Mouse (Mus musculus) erythroblast, embryonic 14.5 days (primary cell): ENCODE measurements around the gene Sox9. TPM values are rescaled to one million over a fixed set of nuclear protein-coding genes. Genes with fewer than 3 reads are reported as not detected.

ENCODE experiments used
- H3K27me3 ChIP-seq: 2 replicates; pipeline ENCODE4 v1.6.1; 2012; ENCODE audit warnings: inconsistent platforms; ENCODE audit not compliant: control insufficient read depth
- H3K36me3 ChIP-seq: 2 replicates; pipeline ENCODE4 v1.6.1; 2012; ENCODE audit warnings: mild to moderate bottlenecking, inconsistent platforms; ENCODE audit not compliant: control insufficient read depth
- H3K4me1 ChIP-seq: 2 replicates; pipeline ENCODE4 v1.6.1; 2012; ENCODE audit warnings: inconsistent platforms; ENCODE audit not compliant: control insufficient read depth
- H3K4me3 ChIP-seq: replicated peaks from 2 replicates; pipeline ENCODE3; 2012; ENCODE audit warnings: moderate library complexity, mild to moderate bottlenecking, inconsistent platforms
- H3K9me3 ChIP-seq: 2 replicates; pipeline ENCODE4 v1.6.1; 2012; ENCODE audit warnings: low read length, inconsistent platforms, mixed read lengths; ENCODE audit not compliant: control insufficient read depth
- GATA1 ChIP-seq: IDR thresholded peaks from 2 replicates; pipeline ENCODE4 v1.6.1; 2012; ENCODE audit warnings: low read length, inconsistent platforms, mixed read lengths
- TAL1 ChIP-seq: IDR thresholded peaks from 3 replicates; pipeline ENCODE4 v1.6.1; 2012; ENCODE audit warnings: low read length, inconsistent platforms, mixed read lengths
- polyA plus RNA-seq: library from polyadenylated mRNA; stranded (reverse); fragments of >175 nt; gene quantifications from 2 replicates; pipeline ENCODE4 v1.2.3, GENCODE M21; 2012

The Sox9 gene
- polyA plus RNA-seq, 1 experiment = not detected

DNA sequence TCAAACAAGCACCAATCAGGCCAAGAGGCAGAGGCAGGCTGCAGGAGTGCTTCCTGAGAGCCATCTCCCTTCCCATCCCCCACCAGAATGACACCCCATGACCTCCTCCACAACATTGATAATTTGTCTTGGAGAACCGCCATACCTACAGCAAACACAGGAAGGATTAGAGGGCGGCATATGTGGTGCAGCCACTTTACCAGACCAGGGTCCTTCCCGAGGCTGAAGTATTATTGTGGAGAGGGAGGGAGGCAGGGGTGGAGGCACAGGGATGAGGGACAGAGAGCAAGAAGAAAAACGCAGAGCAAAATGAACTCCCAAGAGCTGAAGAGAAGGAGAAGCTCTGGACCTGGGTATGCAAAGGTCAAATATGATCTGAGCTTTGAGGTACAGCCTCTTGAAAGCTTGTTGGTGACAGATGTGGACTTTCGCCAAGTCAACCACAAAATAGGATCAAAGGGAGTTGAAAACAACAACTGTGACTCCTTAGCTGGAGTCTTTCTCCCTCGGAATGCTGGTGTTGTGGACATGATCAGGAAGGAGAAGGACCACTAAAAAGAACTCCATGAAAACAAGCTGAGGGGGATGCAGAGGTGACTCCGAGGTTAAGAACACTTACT lies 36.7 kb downstream of the Sox9 start:
- no peaks in the 10 kb centered on the region for H3K27me3 ChIP-seq
- TF ChIP-seq GATA1 (no peak), TAL1 (no peak)
- H3K36me3 ChIP-seq = no peaks in the 10 kb centered on the region
- H3K4me1 ChIP-seq = no peaks in the 10 kb centered on the region
- H3K4me3 ChIP-seq = no peak overlapping the region
- peaks cover 10% of the 10 kb centered on the region for H3K9me3 ChIP-seq

GRCm38 (mm10) chr11:112821536-112821935 lies 39.5 kb downstream of the Sox9 start:
- Histone ChIP-seq H3K27me3 (no peaks in the 10 kb centered on the region), H3K4me3 (no peak overlapping the region), H3K36me3 (no peaks in the 10 kb centered on the region), H3K9me3 (peaks cover 14% of the 10 kb centered on the region), H3K4me1 (no peaks in the 10 kb centered on the region)
- TF ChIP-seq GATA1 (no peak), TAL1 (no peak)

DNA sequence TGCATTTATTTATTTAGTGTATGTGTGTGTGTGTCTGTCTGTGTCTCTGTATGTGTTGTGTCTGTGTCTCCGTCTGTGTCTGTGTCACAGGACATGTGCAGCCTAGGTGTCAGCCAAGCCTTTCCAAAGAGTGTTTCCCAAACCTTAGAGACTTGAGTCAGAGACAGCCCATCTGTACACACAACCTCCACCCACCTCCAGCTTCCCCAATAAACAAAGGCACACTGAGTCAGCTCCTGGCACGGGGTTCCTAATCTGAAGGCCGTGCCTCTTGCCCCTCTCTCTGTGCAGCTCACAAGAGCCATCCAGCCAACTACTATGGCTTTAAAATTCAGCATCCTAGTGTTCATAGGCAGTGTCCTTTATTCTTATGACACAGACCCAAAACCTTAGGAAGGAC lies 42.1 kb downstream of the Sox9 start:
- H3K36me3 ChIP-seq = no peaks in the 10 kb centered on the region
- TF ChIP-seq TAL1 = no peak
- H3K4me1 ChIP-seq = no peaks in the 10 kb centered on the region
- H3K27me3 ChIP-seq = no peaks in the 10 kb centered on the region
- H3K4me3 ChIP-seq = no peak overlapping the region
- H3K9me3 ChIP-seq = peaks cover 13% of the 10 kb centered on the region; the same call in 1 of the 2 replicates

- TF ChIP-seq TAL1 (no peak), GATA1 (no peak)
- H3K4me3 ChIP-seq = no peak overlapping the region
- H3K27me3 ChIP-seq = no peaks in the 10 kb centered on the region
- H3K36me3 ChIP-seq = no peaks in the 10 kb centered on the region
- no peaks in the 10 kb centered on the region for H3K4me1 ChIP-seq
- H3K9me3 ChIP-seq = peaks cover 13% of the 10 kb centered on the region; the same call in 1 of the 2 replicates
Observed at GRCm38 (mm10) chr11:112826193-112827043, 44.4 kb downstream of the Sox9 start.

DNA sequence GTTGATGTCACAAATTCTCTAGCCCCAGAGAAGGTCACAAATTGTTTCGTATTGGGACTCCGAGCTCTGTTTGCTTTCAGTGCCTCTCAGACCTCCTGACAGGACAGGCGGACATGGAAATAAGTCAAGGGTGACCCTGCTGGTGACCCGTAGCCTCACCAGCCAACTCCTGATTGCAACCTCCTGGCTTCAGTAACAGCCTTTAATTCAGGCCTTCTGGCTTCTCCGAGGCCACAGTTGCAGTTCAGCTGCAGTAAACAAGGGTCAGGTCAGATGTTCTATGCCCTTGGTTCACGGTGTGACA lies 45.0 kb downstream of the Sox9 start:
- H3K9me3 ChIP-seq = peaks cover 13% of the 10 kb centered on the region; the same call in 1 of the 2 replicates
- no peak for TF ChIP-seq TAL1
- no peak for TF ChIP-seq GATA1

GRCm38 (mm10) chr11:112828553-112829287 lies 46.7 kb downstream of the Sox9 start:
- H3K9me3 ChIP-seq = peaks cover 15% of the 10 kb centered on the region; the same call in 1 of the 2 replicates
- H3K27me3 ChIP-seq = no peaks in the 10 kb centered on the region
- TF ChIP-seq TAL1 = no peak
- TF ChIP-seq GATA1 = no peak
- H3K4me3 ChIP-seq = no peak overlapping the region
- no peaks in the 10 kb centered on the region for H3K36me3 ChIP-seq
- no peaks in the 10 kb centered on the region for H3K4me1 ChIP-seq

More for the DNA sequence above, 45.0 kb downstream of the Sox9 start:
- Histone ChIP-seq H3K4me1 (no peaks in the 10 kb centered on the region), H3K4me3 (no peak overlapping the region), H3K27me3 (no peaks in the 10 kb centered on the region), H3K36me3 (no peaks in the 10 kb centered on the region)

DNA sequence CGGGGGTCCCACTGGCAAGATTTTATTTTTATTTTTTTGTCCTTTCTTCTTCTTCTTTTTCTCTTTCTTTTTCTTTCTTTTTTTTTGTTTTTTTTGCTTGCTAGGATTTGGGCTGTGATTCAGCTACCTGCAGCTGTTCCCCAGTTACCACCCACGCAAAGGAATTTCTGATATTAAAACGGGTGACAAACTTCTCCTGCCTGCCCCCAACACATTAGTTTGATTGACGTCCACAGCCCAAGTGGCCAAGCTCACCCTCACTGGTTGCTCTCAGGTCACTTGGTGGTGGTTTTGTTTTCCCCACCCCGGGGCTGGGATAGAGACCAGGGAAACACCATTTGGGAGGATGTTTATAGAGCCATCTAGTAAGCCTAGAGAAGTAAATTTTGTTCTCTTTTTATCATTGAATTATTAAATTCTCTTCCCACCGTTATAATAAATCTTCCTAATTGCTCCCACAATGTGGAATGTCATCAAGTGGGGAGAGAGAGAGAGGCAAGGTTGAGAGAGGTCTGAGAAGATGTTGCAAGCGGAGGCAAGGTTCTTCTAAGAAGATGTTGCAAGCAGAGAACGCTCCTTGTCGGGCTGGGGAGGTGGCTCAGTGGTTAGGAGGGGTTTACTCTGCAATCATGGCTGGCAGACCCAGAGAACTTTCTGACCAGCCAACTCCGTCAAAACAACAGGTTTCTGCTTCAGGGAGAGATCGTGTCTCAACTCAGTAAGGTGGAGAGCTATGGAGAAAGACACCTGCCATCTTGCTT lies 52.4 kb downstream of the Sox9 start:
- no peak overlapping the region for H3K4me3 ChIP-seq
- TF ChIP-seq GATA1 (no peak), TAL1 (no peak)
- peaks cover 2% of the 10 kb centered on the region; the same call in 1 of the 2 replicates for H3K9me3 ChIP-seq
- no peaks in the 10 kb centered on the region for H3K27me3 ChIP-seq
- H3K36me3 ChIP-seq = no peaks in the 10 kb centered on the region
- H3K4me1 ChIP-seq = no peaks in the 10 kb centered on the region

DNA sequence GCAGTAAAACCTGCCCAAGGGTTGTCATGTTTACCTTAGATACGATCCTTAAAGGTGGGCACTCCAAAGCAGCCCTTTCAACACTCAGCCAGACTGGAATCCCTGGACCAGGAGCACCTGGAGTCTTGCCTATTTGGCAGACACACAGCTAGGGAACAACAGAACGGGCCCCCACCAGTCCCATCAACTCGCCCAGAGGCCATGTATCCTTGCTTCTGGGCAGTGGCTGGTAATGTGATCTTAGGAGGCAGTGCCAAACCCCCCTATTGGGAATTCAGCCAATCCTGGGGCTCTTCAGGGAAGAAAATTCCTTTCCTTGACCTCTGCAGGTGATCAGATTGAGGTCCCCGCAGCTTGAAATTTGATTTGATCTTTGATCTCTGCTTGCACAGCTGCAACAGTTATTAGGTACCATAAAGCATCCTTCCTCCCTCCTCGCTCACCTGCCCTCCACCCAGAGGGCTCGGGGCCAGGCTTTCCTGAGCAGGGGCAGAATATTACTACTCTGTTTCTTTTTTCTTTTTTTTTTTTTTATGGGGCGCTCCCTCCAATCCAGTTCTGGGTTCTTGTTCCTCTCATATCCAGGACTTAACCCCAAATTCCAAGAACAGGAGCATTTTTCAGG lies 53.6 kb downstream of the Sox9 start:
- H3K36me3 ChIP-seq = no peaks in the 10 kb centered on the region
- H3K4me3 ChIP-seq = no peak overlapping the region
- H3K9me3 ChIP-seq = peaks cover 2% of the 10 kb centered on the region; the same call in 1 of the 2 replicates
- TF ChIP-seq TAL1 = no peak
- no peak for TF ChIP-seq GATA1
- H3K4me1 ChIP-seq = no peaks in the 10 kb centered on the region
- H3K27me3 ChIP-seq = no peaks in the 10 kb centered on the region
